ENCODE assay signal across 14 mouse cellular contexts in genomic region chr6:58921623-58922022, GRCm38 (mm10). TPM values are rescaled to one million over a fixed set of nuclear protein-coding genes. Genes with fewer than 3 reads are reported as not detected.
DNase-seq lines count a peak whose midpoint lies in the region; ATAC-seq and TF ChIP-seq lines count a peak whose summit lies in the region.
"Had no signal": no experiment of that assay in that cellular context is flagged by ENCODE, and none has a peak within 500 bp of the region (broad histone marks: within the 10 kb centered on the region; RNA-seq: fewer than 3 reads in every experiment).

No protein-coding gene starts in this region.

- TF ChIP-seq EP300 in MEL (IDR thresholded peaks at IDR 0.05; ENCODE audit: low read depth in 1 of 2, low read length in 2 of 2), result no peak

- H3K4me1 ChIP-seq in forebrain, embryonic 12.5 days, result no peaks in the 10 kb centered on the region
- no peaks in the 10 kb centered on the region for H3K4me1 ChIP-seq in forebrain, embryonic 15.5 days
- no peaks in the 10 kb centered on the region for H3K4me1 ChIP-seq in kidney, embryonic 14.5 days (ENCODE audit: control insufficient read depth, insufficient read depth, low read length)
- H3K4me1 ChIP-seq in MEL (ENCODE audit: control insufficient read depth in 1 of 2, insufficient read depth in 2 of 2, low read length in 2 of 2), result peaks cover 10 to 17% of the 10 kb centered on the region in 2 experiments
- H3K4me1 ChIP-seq: embryonic facial prominence, embryonic 13.5 days; limb, embryonic 12.5 days had no signal

- ATAC-seq in forebrain, embryonic 12.5 days (ENCODE audit: low FRiP score), result 0 out of 2 replicates have a peak, but pooled peaks have one; percentile 55
- ATAC-seq in forebrain, embryonic 15.5 days (replicated peaks), result no peak
- no peak for ATAC-seq in kidney, embryonic 14.5 days (ENCODE audit: low FRiP score, low TSS enrichment)
- ATAC-seq in megakaryocyte progenitor cell, adult 5-6 weeks (replicated peaks; ENCODE audit: poor library complexity), result peak; percentile 59
- no peak for ATAC-seq in CD4-positive, CD25-positive, alpha-beta regulatory T cell, adult 4 months
- ATAC-seq: intestine, embryonic 16.5 days had no signal

- TF ChIP-seq POLR2A in MEL (IDR thresholded peaks at IDR 0.05; ENCODE audit: control insufficient read depth in 1 of 2, insufficient read depth in 1 of 2, low read depth in 1 of 2, low read length in 2 of 2, poor library complexity in 1 of 2), result no peak

- H3K9ac ChIP-seq in forebrain, embryonic 12.5 days, result no peak overlapping the region
- no peak overlapping the region for H3K9ac ChIP-seq in forebrain, embryonic 15.5 days (replicated peaks)
- no peak overlapping the region for H3K9ac ChIP-seq in kidney, embryonic 14.5 days (ENCODE audit: low read depth, low read length)
- no peak overlapping the region for H3K9ac ChIP-seq in MEL (ENCODE audit: control insufficient read depth, low read depth, low read length, poor library complexity, severe bottlenecking)
- H3K9ac ChIP-seq: embryonic facial prominence, embryonic 13.5 days; limb, embryonic 12.5 days had no signal

- H3K79me2 ChIP-seq in MEL (ENCODE audit: control insufficient read depth, insufficient read depth, low read length, poor library complexity), result no peaks in the 10 kb centered on the region

- H3K4me3 ChIP-seq in forebrain, embryonic 12.5 days (replicated peaks), result no peak overlapping the region
- no peak overlapping the region for H3K4me3 ChIP-seq in forebrain, embryonic 15.5 days
- H3K4me3 ChIP-seq in kidney, embryonic 14.5 days (ENCODE audit: low read length), result no peak overlapping the region
- H3K4me3 ChIP-seq in MEL (ENCODE audit: control insufficient read depth in 1 of 2, insufficient read depth in 1 of 2, low read depth in 2 of 2, low read length in 2 of 2), result no peak overlapping the region
- H3K4me3 ChIP-seq: embryonic facial prominence, embryonic 13.5 days; limb, embryonic 12.5 days; myocyte had no signal

- H3K9me3 ChIP-seq in forebrain, embryonic 12.5 days, result no peaks in the 10 kb centered on the region
- H3K9me3 ChIP-seq in forebrain, embryonic 15.5 days, result no peaks in the 10 kb centered on the region
- no peaks in the 10 kb centered on the region for H3K9me3 ChIP-seq in kidney, embryonic 14.5 days (ENCODE audit: control insufficient read depth, low read length)
- no peaks in the 10 kb centered on the region for H3K9me3 ChIP-seq in MEL (replicated peaks; ENCODE audit: insufficient read depth, low read length)
- H3K9me3 ChIP-seq: embryonic facial prominence, embryonic 13.5 days; limb, embryonic 12.5 days had no signal

- H3K27ac ChIP-seq in forebrain, embryonic 12.5 days, result no peak overlapping the region
- no peak overlapping the region for H3K27ac ChIP-seq in forebrain, embryonic 15.5 days (replicated peaks)
- H3K27ac ChIP-seq in kidney, embryonic 14.5 days (ENCODE audit: low read depth, low read length), result no peak overlapping the region
- no peak overlapping the region for H3K27ac ChIP-seq in MEL (ENCODE audit: control insufficient read depth, low read depth, low read length)
- H3K27ac ChIP-seq: embryonic facial prominence, embryonic 13.5 days; limb, embryonic 12.5 days had no signal

- H3K27me3 ChIP-seq in forebrain, embryonic 12.5 days, result no peaks in the 10 kb centered on the region
- H3K27me3 ChIP-seq in forebrain, embryonic 15.5 days, result no peaks in the 10 kb centered on the region
- H3K27me3 ChIP-seq in kidney, embryonic 14.5 days (ENCODE audit: control insufficient read depth, insufficient read depth, low read length), result no peaks in the 10 kb centered on the region
- H3K27me3 ChIP-seq in MEL (ENCODE audit: control insufficient read depth in 1 of 2, insufficient read depth in 2 of 2, low read length in 2 of 2), result no peaks in the 10 kb centered on the region
- H3K27me3 ChIP-seq: embryonic facial prominence, embryonic 13.5 days; limb, embryonic 12.5 days had no signal

- WGBS in forebrain, embryonic 12.5 days, result 42% methylated on average over 3 of the region's 3 CpGs
- 53% methylated on average over 3 of the region's 3 CpGs for WGBS in forebrain, embryonic 15.5 days
- WGBS in kidney, embryonic 14.5 days, result 61% methylated on average over 3 of the region's 3 CpGs

- DNase-seq in kidney, postnatal 36 days, result peak; percentile 44 to 55
- no peak for DNase-seq in MEL (ENCODE audit: low read depth, low spot score)
- DNase-seq in gastrocnemius, postnatal 4 days (ENCODE audit: low spot score in 2 of 2), result no peak
- DNase-seq: adrenal gland, postnatal 14 days; gastrocnemius, postnatal 25 days had no signal

- peak in 2 of 3 experiments; percentile 12 to 40; a peak in 3 of 6 replicates for TF ChIP-seq CTCF in MEL (IDR thresholded peaks at IDR 0.05 in 2 of 3, conservative IDR thresholded peaks at IDR 0.05 in 1 of 3; ENCODE audit: control insufficient read depth in 1 of 3, insufficient read depth in 1 of 3, low read depth in 2 of 3, low read length in 3 of 3, poor library complexity in 1 of 3, severe bottlenecking in 1 of 3)

- no peak for TF ChIP-seq RAD21 in MEL (IDR thresholded peaks at IDR 0.05; ENCODE audit: low read depth, low read length)

- no peaks in the 10 kb centered on the region for H3K36me3 ChIP-seq in forebrain, embryonic 12.5 days (replicated peaks)
- H3K36me3 ChIP-seq in forebrain, embryonic 15.5 days, result peaks cover 9% of the 10 kb centered on the region
- H3K36me3 ChIP-seq in kidney, embryonic 14.5 days (ENCODE audit: control insufficient read depth, insufficient read depth, low read length), result no peaks in the 10 kb centered on the region
- H3K36me3 ChIP-seq in MEL (ENCODE audit: control insufficient read depth in 1 of 2, insufficient read depth in 2 of 2, low read length in 2 of 2), result peaks cover 0 to 24% of the 10 kb centered on the region in 2 experiments; a peak in 2 of 4 replicates
- H3K36me3 ChIP-seq: embryonic facial prominence, embryonic 13.5 days had no signal

- H3K4me2 ChIP-seq in forebrain, embryonic 12.5 days, result no peak overlapping the region
- no peak overlapping the region for H3K4me2 ChIP-seq in forebrain, embryonic 15.5 days (replicated peaks)
- no peak overlapping the region for H3K4me2 ChIP-seq in kidney, embryonic 14.5 days (replicated peaks; ENCODE audit: low read depth, low read length)
- H3K4me2 ChIP-seq: embryonic facial prominence, embryonic 13.5 days; limb, embryonic 12.5 days had no signal

TF ChIP-seq in MEL, 35 proteins besides CTCF, POLR2A, EP300 and RAD21:
- peak; percentile 31; the same call in 1 of the 2 replicates for TF ChIP-seq NRF1 (IDR thresholded peaks at IDR 0.05; ENCODE audit: insufficient read depth, low read depth, low read length, poor library complexity, severe bottlenecking)
- TF ChIP-seq SIN3A (IDR thresholded peaks at IDR 0.05; ENCODE audit: low read length), result no peak
- TF ChIP-seq MAX (IDR thresholded peaks at IDR 0.05; ENCODE audit: low read length), result no peak
- TF ChIP-seq JUND (IDR thresholded peaks at IDR 0.05; ENCODE audit: low read depth, low read length), result no peak
- TF ChIP-seq KAT2A (conservative IDR thresholded peaks at IDR 0.05; ENCODE audit: low read depth, low read length), result no peak
- no peak for TF ChIP-seq USF2 (IDR thresholded peaks at IDR 0.05; ENCODE audit: borderline replicate concordance in 1 of 2, insufficient read depth in 1 of 2, low read depth in 1 of 2, low read length in 2 of 2)
- TF ChIP-seq GATA1 (IDR thresholded peaks at IDR 0.05; ENCODE audit: low read depth, low read length), result no peak

RNA-seq across cellular contexts. Expression of gene Nap1l5, which starts 14.7 kb away (rescaled TPM):
- 42.1 and 44.8 TPM in 2 replicates for polyA plus RNA-seq in forebrain, embryonic 12.5 days (2016; fragmentation: Nextera tagmentation; extraction: Ambion mirVana)
- polyA plus RNA-seq in forebrain, embryonic 15.5 days (2015; fragmentation: Nextera tagmentation; extraction: Ambion mirVana), result 69.4 and 90.4 TPM in 2 replicates
- polyA plus RNA-seq in kidney, embryonic 14.5 days (2014; fragmentation: Nextera tagmentation; extraction: Ambion mirVana), result 0.44 and 1.1 TPM in 2 replicates
- total RNA-seq in MEL (2012; rRNA removed), result not detected in 2 replicates
- under 1 TPM in 1 of 2 experiments, not detected in 1; 0.06 TPM for polyA plus RNA-seq in MEL (2012; ENCODE audit: insufficient read depth in 1 of 2, insufficient read length in 2 of 2, low read depth in 1 of 2, low replicate concordance in 2 of 2, missing spikeins in 1 of 2)
- total RNA-seq in megakaryocyte progenitor cell, adult 5-6 weeks (2015), result not detected in 2 replicates
- not detected in 2 replicates for total RNA-seq in megakaryocyte progenitor cell, adult 5-6 weeks (2017)
- total RNA-seq in gastrocnemius, postnatal 4 days (2021), result under 1 TPM; 0.65 to 0.93 TPM
- polyA plus RNA-seq in CD4-positive, CD25-positive, alpha-beta regulatory T cell, adult 4 months (2017; shearing (Covaris generic)), result not detected

Comparison
In these comparisons a context has a peak if more than half of its experiments do, and no peak if none do; other contexts are left out.
1. ATAC-seq: peak in forebrain, embryonic 12.5 days (single experiment) and megakaryocyte progenitor cell, adult 5-6 weeks (single experiment); none in forebrain, embryonic 15.5 days (single experiment), kidney, embryonic 14.5 days (single experiment) and CD4-positive, CD25-positive, alpha-beta regulatory T cell, adult 4 months (single experiment).
2. DNase-seq: peak in kidney, postnatal 36 days (2 of 2); none in MEL (single experiment) and gastrocnemius, postnatal 4 days (0 of 2).
3. RNA of gene Nap1l5, which starts 14.7 kb away (polyA plus RNA-seq): 69.4 to 90.4 TPM in forebrain, embryonic 15.5 days and 42.1 to 44.8 TPM in forebrain, embryonic 12.5 days; 0.44 to 1.1 TPM in kidney, embryonic 14.5 days, 0.06 TPM in MEL and not detected in CD4-positive, CD25-positive, alpha-beta regulatory T cell, adult 4 months; every median in the first group is over 10 times any median in the second.